Mouse (Mus musculus) kidney, postnatal 0 days (tissue): ENCODE data around the gene Col8a1. TPM values are rescaled to one million over a fixed set of nuclear protein-coding genes. Genes with fewer than 3 reads are reported as not detected.
A peak's percentile ranks its signal among the peaks of the same experiment; 100 is the strongest.

Experiments
- ATAC-seq: fragments of 200-750 bp; cut with Nextera tagmentation; replicated peaks from 2 replicates; pipeline ENCODE4 v1.8.0; 2017; ENCODE audit warnings: low read depth, moderate number of reproducible peaks, moderate TSS enrichment, moderate library complexity; ENCODE audit not compliant: low FRiP score
- DNase-seq: peaks from one replicate; pipeline ENCODE4 v3.0.0-alpha.2; 2016; ENCODE audit warnings: low spot score
- H3K27ac ChIP-seq: fragments of 300-500 bp; sonication (generic); 2 replicates; pipeline ENCODE4 v1.5.1; 2014; ENCODE audit warnings: mild to moderate bottlenecking
- H3K27me3 ChIP-seq: fragments of 300-500 bp; sonication (generic); 2 replicates; pipeline ENCODE4 v1.6.1; 2014; ENCODE audit warnings: low read length, mixed read lengths; ENCODE audit not compliant: insufficient read depth
- H3K36me3 ChIP-seq: fragments of 300-500 bp; sonication (generic); 2 replicates; pipeline ENCODE4 v1.6.1; 2014; ENCODE audit warnings: low read length, mixed read lengths; ENCODE audit not compliant: insufficient read depth
- H3K4me1 ChIP-seq: fragments of 300-500 bp; sonication (generic); replicated peaks from 2 replicates; pipeline ENCODE4 v1.6.1; 2014; ENCODE audit warnings: antibody characterized with exemption, low read length, mixed read lengths; ENCODE audit not compliant: insufficient read depth
- H3K4me2 ChIP-seq: fragments of 300-500 bp; sonication (generic); 2 replicates; pipeline ENCODE4 v1.6.1; 2014; ENCODE audit warnings: mild to moderate bottlenecking, low read length, moderate library complexity, mixed read lengths
- H3K4me3 ChIP-seq: fragments of 300-500 bp; sonication (generic); replicated peaks from 2 replicates; pipeline ENCODE4 v1.5.1; 2014; ENCODE audit warnings: low read depth, low read length
- H3K9ac ChIP-seq: fragments of 300-500 bp; sonication (generic); 2 replicates; pipeline ENCODE4 v1.6.1; 2014; ENCODE audit warnings: low read depth, low read length
- H3K9me3 ChIP-seq: fragments of 300-500 bp; sonication (generic); replicated peaks from 2 replicates; pipeline ENCODE4 v1.6.1; 2016; ENCODE audit warnings: low read length, inconsistent platforms, mixed read lengths
- CTCF ChIP-seq: IDR thresholded peaks from 2 replicates; pipeline ENCODE4 v1.5.1; 2016; ENCODE audit warnings: antibody characterized with exemption, low read depth, mild to moderate bottlenecking, moderate library complexity
- WGBS: fragments of 180-500 bp; shearing (Covaris S2); extraction: QIAGEN DNeasy Blood & Tissue Kit; methylation state at CpG from one replicate; pipeline ENCODE4 v1.1.7; 2014; 5-methylcytosine and 5-hydroxymethylcytosine counted together
- polyA plus RNA-seq: library from polyadenylated mRNA; unstranded; fragments of >200 nt; fragmentation: Nextera tagmentation; extraction: Ambion mirVana; gene quantifications from 2 replicates; pipeline ENCODE4 v1.2.1, GENCODE M21; 2015

Col8a1 gene
- polyA plus RNA-seq, 1 experiment from 2014 or later = 3.7 TPM

- Histone ChIP-seq H3K9ac (no peak overlapping the region), H3K27ac (no peak overlapping the region), H3K27me3 (no peaks in the 10 kb centered on the region), H3K9me3 (no peaks in the 10 kb centered on the region), H3K4me1 (no peaks in the 10 kb centered on the region), H3K4me2 (no peak overlapping the region), H3K36me3 (no peaks in the 10 kb centered on the region), H3K4me3 (no peak overlapping the region)
- WGBS = 88% methylated on average over 2 of the region's 2 CpGs
- no peak for DNase-seq
- no peak for ATAC-seq
- no peak for TF ChIP-seq CTCF
Observed at GRCm38 (mm10) chr16:57693906-57694522, 60.5 kb downstream of the Col8a1 start.

DNA sequence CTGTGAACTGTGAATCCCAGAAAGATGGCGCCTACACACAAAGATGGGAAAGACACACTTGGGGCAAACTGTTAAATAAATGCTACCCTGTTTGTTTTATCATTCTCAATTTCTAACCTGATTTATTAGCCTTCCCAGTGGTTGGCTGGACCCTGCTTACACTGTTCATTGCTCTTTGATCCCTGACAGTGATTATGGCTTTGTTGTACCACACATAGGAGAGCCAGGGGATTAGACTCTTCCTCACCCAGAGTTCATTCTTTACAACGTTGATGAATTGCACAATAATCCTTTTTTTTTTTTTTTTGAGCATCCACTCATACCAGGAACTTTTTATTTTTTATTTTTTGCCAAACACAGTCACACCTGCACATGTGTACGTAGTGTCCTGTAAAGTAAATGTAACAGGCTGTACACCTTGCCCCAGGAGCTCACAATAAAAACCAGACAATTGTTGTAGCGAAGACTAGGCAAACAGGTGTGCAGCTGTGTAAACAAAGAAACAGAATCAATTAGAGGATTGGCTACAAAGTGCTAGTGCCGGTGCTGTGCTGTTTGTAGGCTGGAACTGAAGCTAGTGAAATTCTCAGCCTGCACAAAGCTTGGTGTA is 68.6 kb downstream of the Col8a1 start:
- no peak for TF ChIP-seq CTCF
- H3K27ac ChIP-seq = no peak overlapping the region
- no peak overlapping the region for H3K4me3 ChIP-seq
- no peaks in the 10 kb centered on the region for H3K36me3 ChIP-seq
- no peak for ATAC-seq
- no peak overlapping the region for H3K4me2 ChIP-seq
- 33% methylated on average over 5 of the region's 5 CpGs for WGBS
- DNase-seq = no peak
- no peaks in the 10 kb centered on the region for H3K9me3 ChIP-seq
- no peaks in the 10 kb centered on the region for H3K4me1 ChIP-seq
- H3K27me3 ChIP-seq = no peaks in the 10 kb centered on the region
- no peak overlapping the region for H3K9ac ChIP-seq

DNA sequence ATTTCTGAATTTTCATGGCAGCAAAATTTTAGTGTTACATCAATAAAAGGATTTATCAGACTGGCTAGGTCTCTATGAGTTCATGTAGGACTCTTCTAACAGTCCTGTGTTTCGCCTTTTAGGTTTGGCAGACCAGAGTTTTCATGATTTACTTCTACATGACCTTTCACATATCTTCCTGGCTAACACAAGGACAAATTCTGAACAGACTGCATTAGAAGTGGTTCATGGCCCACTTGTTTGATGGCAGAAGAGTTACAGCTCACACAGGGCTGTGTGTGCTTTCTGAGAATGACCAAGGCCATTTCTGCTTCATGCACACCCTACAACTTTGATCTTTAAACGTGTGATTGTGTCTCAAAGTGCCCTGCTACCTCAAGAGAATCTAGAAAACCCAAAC is 82.3 kb downstream of the Col8a1 start:
- WGBS = 56% methylated on average over 2 of the region's 2 CpGs

DNA sequence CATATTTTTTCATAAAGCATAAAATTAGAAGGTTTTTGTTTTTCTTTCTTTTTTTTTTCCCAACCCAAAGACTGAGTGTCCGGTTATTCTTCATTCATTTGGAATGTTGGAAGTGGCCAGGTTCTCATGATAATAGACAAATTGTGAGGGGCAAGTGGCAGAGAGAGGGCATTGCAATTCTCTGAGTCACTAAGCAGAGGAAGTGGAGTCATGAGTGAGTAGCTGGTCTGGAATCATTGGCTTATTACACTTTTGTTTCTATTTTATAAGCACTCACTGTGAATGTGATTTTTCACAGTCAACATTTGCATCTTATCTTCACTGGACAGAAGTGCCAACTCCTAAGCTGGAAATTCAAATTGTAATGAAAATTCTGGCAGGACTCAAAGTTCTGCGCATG is 82.9 kb downstream of the Col8a1 start:
- no peak overlapping the region for H3K9ac ChIP-seq
- H3K4me3 ChIP-seq = no peak overlapping the region
- no peaks in the 10 kb centered on the region for H3K4me1 ChIP-seq
- no peak for DNase-seq
- no peaks in the 10 kb centered on the region for H3K27me3 ChIP-seq
- 74% methylated on average over 2 of the region's 2 CpGs for WGBS
- no peak overlapping the region for H3K4me2 ChIP-seq
- no peaks in the 10 kb centered on the region for H3K9me3 ChIP-seq
- H3K27ac ChIP-seq = no peak overlapping the region
- no peaks in the 10 kb centered on the region for H3K36me3 ChIP-seq
- TF ChIP-seq CTCF = no peak
- no peak for ATAC-seq

More for the DNA sequence above, 82.3 kb downstream of the Col8a1 start:
- H3K9me3 ChIP-seq = no peaks in the 10 kb centered on the region
- no peak for TF ChIP-seq CTCF
- no peak overlapping the region for H3K9ac ChIP-seq
- H3K4me2 ChIP-seq = no peak overlapping the region
- no peak overlapping the region for H3K27ac ChIP-seq
- no peak for DNase-seq
- no peak for ATAC-seq
- no peaks in the 10 kb centered on the region for H3K27me3 ChIP-seq
- H3K4me1 ChIP-seq = no peaks in the 10 kb centered on the region
- no peaks in the 10 kb centered on the region for H3K36me3 ChIP-seq
- no peak overlapping the region for H3K4me3 ChIP-seq

GRCm38 (mm10) chr16:57669348-57669747 is 85.2 kb downstream of the Col8a1 start:
- Histone ChIP-seq H3K4me1 (no peaks in the 10 kb centered on the region), H3K4me2 (no peak overlapping the region)

GRCm38 (mm10) chr16:57662661-57663060 is 91.9 kb downstream of the Col8a1 start:
- 39% methylated on average over 3 of the region's 3 CpGs for WGBS

More at GRCm38 (mm10) chr16:57669348-57669747, 85.2 kb downstream of the Col8a1 start:
- TF ChIP-seq CTCF = peak; percentile 78
- H3K9me3 ChIP-seq = no peaks in the 10 kb centered on the region
- peak; percentile 43; the same call in 1 of the 2 replicates for ATAC-seq
- no peaks in the 10 kb centered on the region for H3K27me3 ChIP-seq
- no peak overlapping the region for H3K27ac ChIP-seq
- DNase-seq = peak; percentile 76
- WGBS = 13% methylated on average over 3 of the region's 3 CpGs
- H3K9ac ChIP-seq = no peak overlapping the region
- no peaks in the 10 kb centered on the region for H3K36me3 ChIP-seq
- H3K4me3 ChIP-seq = no peak overlapping the region

More at GRCm38 (mm10) chr16:57662661-57663060, 91.9 kb downstream of the Col8a1 start:
- no peaks in the 10 kb centered on the region for H3K9me3 ChIP-seq
- ATAC-seq = no peak
- H3K4me1 ChIP-seq = no peaks in the 10 kb centered on the region
- H3K4me2 ChIP-seq = no peak overlapping the region
- no peak overlapping the region for H3K27ac ChIP-seq
- no peak overlapping the region for H3K9ac ChIP-seq
- peak; percentile 43 for DNase-seq
- H3K4me3 ChIP-seq = no peak overlapping the region
- no peaks in the 10 kb centered on the region for H3K27me3 ChIP-seq
- no peaks in the 10 kb centered on the region for H3K36me3 ChIP-seq
- TF ChIP-seq CTCF = no peak
